Mouse (Mus musculus): ENCODE data around the gene Egln1.
A peak's percentile ranks its signal among the peaks of the same experiment; 100 is the strongest.

The Egln1 gene

DNA sequence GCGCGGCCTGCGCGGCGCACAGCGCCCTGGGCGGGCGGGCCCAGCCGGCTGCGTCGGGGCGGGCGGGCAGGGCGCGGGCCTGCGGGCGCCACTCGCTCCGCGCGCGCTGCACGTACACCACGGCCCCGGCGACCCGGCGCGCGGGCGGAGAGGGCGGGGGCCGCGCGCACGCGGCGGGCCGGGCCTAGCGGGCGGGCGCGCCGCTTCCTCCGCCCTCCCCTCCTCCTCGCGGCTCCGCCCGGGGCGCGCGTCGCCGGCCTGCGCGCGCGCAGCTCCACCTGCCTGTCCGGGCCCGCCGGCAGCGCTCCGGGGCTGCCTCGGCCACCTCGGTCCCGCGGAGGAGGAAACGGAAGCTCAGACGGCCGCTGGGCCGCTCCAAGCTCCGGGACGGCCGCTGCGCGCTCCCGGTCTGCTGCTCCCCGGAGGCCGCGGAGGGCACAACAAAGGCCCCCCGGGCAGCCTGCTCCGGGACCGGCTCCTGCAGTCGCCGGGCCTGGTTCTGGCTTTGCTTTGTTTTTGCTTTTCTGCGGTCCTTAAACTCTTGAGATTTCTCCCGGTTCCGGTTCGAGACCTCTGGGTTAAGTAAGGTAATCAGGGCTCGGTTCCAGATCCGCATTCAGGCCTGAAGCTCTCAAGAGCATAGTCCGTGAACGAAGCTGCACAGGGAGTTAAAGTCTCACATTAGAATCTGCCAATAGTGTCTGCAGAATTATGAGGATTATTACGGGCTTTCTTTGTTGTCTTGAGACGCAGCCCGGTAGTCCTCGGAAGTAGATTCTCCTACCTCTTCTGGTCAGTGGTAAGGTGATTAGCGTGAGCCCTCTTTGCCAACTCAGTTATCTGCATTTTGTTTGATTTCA lies at the start of gene Egln1:
Gene Egln1 (minus strand): TSS at position 116 of the 860 bp plus-strand sequence.
- DNase-seq (ENCODE audit: low read depth) = peak; percentile 86

DNA sequence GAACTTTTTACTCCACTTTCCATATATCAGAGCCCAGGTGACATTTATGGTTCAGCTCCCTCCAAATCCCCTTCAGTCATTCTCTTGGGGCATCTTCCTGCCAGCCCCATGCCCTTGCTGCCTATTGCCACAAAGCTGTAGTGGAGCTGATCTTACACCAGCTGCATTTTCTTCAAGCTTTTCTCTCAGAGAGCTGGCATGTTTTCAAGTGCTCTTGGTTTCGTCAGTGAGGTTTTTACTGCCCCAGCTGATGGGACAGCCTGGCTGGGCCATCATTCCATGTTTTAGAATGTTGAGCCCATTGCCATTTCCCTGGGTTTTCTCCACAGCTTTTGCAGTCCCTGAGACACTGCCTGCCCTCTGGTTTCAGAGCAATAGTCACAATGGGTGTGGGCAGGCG lies 46.7 kb upstream of the Egln1 start:
- DNase-seq (ENCODE audit: low read depth) = no peak

DNA sequence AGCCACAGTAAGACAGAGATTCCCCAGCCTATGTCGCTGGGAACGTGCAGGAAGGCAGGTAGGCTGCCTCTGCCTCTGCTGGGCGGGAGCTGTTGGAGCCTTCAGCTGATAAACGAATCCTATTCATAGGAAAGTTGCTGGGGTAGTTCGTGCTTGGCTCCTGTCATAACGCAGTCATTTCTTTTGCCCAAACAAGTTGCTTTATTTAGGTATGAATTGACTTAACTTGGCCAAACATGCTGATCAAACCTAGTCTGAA lies 42.5 kb upstream of the Egln1 start:
- DNase-seq (ENCODE audit: low read depth) = no peak

DNA sequence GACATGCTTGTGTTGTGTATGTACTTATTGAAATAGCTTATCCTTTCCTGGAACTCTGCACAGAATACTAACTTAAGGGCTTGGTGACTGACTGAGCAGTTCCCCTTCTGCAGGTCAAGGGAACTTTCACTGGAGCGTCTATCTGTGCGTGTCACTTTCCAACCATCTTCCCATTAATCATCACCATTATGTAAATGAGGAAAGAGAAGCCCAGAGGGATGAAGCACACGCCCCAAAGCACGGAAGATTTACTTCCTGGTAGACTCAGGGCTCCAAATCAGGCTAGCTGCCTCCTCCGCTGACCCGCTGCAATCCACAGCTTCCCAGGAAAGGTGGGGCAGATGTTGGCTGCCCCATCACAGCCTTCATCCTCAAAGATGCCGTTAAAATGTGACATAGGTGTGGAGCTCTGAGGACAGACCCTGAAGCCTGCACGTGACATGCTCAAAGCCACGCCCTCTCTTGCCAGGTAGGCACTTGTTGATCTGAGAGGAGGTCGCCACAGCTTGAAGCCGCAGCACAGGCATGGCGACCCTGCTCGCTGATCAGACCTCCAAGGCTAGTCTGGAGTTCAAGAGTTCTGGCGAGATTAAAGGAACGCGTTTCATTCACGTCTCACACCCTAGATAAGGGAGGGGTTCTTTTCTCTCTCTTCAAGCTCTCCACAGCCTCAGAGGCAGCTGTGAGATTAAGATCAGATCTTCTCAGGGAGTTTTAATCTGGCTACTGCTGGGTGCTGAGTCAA lies 42.0 kb upstream of the Egln1 start:
- peak; percentile 16 for DNase-seq (ENCODE audit: low read depth)

DNA sequence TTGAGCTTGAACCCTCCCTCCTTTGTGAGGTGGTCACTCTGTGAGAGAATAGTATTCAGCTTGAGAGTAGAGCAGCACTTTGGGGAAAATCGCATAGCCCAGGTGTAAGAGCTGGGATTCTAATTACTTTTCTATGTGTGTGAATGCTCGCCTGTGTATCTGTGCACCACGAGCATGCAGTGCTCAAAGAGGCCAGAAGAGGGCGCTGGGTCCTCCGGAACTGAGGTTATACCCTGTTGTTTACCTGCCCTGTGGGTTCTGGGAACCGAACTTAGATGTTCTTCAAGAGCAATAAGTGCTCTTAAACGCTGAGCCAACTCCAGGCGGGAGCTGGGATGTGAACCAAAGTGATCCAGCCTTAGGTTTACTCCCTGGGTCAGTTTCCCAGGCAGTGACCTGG lies 31.7 kb upstream of the Egln1 start:
- DNase-seq (ENCODE audit: low read depth) = peak; percentile 12

DNA sequence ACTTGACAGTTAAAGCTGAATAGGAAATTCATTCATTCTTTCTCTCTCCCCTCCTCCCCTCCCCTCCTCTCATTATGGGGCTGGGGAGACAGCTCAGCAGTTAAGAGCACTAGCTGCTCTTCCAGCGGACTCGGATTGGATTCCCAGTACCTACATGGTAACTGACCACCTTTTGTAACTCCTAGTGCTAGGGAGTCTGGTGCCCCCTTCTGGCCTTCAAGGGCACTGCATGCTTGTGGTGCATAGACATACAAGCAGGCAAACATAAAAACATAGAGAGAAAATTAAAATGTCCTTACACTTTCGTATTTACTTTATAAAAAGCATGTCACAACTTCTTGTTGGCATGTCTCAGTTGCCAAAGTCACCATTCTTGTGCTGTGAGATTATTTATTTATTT lies 30.9 kb upstream of the Egln1 start:
- DNase-seq (ENCODE audit: low read depth) = peak; percentile 47

DNA sequence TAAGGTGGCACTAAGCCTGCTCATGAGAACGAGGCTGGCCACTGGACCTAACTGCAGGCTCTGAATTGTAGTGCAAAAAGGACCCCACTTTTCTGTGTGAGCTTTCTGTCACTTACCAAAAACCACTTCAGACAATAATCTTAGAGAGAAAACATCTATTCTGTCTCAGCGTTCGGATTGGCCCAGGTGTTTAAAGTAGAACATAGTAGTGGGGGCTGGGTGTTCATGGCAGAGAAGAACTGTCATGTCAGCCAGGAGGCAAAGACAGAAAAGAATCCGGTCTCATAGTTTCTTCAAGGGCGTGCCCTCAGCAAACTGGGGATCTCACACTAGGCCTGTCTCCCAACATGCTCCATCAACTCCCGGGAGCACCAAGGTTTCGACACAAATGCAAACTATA lies 28.9 kb upstream of the Egln1 start:
- DNase-seq (ENCODE audit: low read depth) = no peak

DNA sequence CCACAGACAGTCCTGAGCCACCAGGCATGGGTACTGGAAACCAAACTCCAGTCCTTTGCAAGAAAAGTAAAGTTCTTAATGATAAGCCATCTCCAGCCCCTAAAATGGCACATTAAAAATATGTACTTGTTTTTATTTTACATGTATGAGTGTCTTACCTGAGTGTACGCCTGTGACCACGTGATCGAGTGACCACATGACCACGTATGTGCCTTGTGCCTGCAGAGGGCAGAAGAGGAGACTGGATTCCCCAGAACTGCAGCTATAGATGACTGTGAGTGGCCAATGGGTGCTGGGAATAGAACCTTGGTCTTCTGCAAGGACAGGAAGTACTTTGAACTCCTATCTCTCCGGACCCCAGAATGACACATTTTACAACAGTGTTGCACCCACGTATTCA lies 27.1 kb upstream of the Egln1 start:
- DNase-seq (ENCODE audit: low read depth) = no peak

DNA sequence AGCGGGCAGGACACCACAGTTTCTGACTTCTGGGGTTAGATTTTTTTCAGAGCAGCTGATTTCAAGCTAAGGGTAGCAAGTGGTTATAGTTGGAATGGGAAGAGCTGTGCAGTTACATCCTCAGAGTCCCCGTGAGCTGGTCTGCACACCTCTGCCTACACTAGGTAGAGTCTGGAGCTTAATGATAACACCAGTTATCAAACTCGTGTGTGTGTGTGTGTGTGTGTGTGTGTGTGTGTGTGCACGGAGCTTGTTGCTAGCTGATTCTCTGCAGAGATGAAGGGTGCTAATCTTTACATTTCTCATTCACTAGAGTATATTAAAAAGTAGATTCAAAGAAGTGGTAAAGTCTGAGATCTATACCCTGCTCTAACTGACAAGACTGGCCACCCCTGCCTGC lies 25.1 kb upstream of the Egln1 start:
- DNase-seq (ENCODE audit: low read depth) = no peak

DNA sequence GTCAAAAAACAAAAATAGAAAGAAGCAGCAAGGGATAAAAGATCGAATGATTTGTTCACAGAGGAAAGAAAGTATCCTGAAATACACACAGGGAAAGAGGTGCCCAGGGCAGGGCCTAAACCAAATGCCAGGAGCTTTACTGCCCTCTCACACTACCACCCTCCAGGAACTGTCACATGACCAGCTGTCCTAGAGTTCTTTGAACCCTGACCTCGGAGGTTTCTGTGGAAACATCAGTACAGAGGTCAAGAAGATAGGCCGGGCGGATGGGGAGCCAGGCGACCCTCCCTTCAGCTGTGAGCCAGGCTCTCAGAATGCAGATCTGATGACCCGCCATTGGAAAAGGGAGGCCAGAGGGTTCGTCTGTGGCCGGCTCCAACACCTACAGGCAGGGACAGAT lies 24.1 kb upstream of the Egln1 start:
- no peak for DNase-seq (ENCODE audit: low read depth)

DNA sequence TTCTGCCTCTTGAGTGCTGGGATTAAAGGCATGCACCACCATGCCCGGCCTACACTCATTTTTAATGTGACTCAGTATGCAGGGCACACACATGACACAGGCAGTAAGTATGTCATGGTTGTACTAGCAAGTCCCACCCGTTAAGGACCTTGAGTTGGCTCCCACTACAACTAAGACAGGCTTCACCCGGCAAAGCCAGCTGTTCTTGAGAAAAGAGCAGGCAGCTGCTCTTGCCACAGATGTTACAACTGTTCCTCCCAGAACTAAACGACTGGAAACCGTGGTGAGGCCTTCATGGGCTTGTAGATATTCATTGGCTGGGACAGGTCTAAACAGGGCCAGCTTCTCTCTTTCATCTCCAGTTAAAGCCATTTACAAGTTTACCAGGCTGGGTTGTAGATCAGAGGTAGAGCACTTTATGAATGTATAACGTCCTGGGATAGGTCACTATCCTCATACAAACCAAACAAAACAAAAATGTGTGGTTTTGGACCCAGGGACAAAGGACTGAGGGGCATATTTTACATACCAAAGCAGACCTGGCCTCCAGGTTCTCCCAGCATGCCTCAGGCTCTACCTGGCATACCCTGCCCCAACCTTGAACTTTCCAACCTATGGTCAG lies 21.3 kb upstream of the Egln1 start:
- DNase-seq (ENCODE audit: low read depth) = no peak

DNA sequence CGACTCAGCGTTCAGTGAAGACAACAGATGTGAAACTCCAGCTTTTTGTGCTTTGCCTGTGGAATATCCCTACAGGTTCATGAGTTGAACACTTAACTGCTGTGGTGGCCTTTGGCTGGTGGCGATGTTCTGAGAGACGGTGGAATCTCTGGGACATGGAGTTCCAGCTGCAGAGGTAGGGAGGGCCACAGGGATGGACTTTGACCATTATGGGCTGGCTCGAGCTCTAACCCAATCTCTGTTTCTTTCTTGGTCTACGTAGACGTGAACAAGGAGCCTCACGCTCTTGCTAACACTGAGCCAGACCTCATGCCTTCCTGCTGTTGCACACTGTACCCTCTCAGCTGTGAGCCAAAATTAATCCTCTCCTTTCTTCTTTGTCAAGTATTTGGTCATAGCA lies 15.8 kb upstream of the Egln1 start:
- no peak for DNase-seq (ENCODE audit: low read depth)

DNA sequence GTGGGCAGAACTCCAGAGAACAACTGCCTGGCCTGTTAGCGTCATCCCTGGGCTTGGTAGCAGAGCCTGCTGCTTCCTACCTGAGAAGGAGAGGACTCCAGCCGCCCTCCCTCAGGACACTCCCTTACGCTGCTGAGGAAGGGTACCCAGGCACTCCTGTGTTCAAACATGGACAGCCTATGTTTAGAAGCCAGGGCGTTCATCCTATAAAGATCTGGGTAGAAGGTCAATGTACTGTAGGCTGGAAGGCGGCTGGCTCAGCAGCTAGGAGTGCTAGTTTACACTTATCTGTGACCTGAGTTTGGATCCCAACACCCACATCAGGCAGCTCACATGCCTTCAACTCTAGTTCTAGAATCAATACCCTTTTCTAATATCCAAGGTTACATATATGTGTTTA lies 14.1 kb upstream of the Egln1 start:
- no peak for DNase-seq (ENCODE audit: low read depth)

DNA sequence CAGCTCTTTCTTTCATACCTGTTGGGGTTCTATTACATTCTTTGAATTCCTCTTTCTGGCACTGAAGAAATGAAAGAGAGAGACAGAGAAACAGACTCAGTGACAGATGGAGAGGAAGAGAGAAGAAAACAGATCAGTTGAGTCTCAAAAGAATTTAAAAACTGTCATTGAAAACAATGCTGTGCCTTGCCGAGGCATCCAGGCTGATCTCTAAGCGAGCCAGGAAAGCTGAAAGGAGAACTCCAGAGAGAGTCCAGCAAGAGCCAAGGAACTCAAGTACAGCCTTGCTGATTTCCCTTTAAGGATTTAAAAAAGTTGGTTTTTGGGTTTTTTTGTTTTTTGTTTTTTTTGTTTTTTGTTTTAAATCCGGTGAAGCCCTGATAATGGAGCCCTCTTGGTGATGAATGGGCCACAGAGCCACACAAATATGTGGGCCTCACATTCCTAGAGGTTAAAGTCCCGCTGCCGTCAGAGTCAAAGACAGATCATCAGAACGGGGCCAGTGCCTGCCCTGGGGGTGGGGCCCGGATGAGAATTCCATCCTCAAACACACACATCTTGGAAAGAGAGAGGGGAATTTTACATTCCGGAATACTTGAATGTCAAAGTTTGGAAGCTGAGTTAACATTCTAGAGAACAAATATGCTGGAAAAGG lies 11.2 kb upstream of the Egln1 start:
- no peak for DNase-seq (ENCODE audit: low read depth)

DNA sequence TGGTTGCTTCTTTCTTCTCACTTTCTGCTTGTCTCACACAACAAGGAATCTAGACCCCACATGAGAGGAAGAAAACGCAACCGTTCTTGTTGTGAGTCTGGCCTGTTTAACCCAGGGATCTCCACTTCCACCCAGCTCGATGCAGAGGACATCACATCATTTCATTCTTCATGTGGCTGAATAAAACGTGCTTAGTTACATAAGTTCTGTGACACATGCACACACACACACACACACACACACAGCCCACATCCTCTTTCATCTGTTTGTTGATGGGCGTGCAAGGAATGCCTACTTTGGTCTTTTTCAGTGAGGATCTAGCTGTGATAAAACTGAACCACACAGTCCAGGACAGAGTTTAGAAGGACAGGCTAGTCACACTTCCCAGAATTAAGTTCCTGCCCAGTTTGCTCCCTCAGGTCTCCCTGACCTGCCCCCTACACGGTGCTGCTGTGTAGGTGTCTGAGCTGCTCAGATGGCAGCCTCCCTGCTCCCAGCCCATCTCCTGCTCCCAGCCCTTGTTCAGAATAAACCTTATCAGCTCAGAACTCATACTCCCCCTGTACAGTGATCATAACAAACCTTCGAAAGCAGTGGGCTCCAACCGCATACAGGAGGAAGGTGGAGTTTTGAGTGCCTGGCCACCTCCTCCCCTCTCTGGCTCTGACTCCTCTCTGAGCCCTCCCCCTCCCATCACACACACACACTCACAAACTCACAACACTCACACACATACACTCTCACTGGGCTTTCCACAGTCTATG lies 10.5 kb upstream of the Egln1 start:
- peak; percentile 44 for DNase-seq (ENCODE audit: low read depth)

DNA sequence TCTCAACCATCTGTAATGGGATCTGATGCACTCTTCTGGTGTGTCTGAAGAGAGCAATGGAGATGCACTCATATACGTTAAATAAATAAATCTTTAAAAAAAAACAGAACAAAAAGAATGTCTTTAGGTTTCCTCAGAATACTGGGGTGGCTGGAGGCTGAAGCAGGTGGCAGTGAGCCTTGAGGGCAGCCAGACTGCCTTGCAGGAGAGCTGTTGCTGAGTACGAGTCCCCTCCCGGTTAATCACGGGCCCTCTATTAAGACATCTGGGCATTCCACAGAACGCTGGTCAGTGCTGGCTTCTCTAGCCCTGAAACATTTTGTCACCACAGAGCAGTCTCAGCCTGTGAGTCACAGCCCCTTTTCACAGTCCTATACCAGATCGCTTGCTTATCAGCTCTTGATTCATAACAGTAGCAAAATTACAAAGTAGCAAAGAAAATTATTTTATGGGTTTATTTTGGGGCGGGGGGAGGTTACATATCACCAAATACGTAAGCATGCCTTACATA lies 5.5 kb upstream of the Egln1 start:
- no peak for DNase-seq (ENCODE audit: low read depth)

DNA sequence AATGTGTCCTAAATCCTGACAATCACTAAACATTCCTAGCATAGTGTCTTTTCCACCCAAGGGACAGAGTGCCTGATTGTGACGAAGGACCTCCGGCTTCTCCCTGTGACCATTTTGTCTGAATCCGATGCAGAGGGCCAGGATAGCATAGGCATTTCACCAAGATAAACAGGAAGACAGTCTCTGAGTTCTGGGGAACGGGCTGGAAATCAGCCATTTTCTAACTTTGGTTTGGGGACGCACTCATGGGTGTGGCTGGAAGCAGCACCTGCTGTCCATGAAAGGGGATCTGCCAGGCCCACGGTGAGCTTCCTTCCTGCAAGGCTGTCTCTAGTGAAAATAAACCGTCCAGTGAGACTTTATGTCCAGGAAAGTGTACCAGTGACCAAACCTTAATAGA lies 4.1 kb upstream of the Egln1 start:
- no peak for DNase-seq (ENCODE audit: low read depth)

DNA sequence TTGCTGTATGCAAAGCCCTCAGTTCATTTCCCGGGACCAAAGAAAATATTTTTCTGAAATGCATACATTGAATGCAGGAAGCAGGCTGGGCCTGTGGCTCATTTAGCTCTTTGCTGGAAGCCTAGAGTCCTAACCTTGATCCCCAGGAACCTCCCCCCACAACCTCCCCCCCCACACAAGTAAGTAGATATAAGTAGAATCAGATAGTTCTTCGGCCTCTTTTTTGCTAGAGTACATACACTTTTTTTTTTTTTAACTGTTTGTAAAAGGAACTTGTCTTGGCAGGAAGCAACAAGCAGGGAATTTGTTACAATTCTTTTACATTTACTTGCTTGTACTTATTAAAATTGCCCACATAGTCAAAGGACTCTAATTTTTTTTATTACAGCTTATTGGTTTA lies 1.7 kb upstream of the Egln1 start:
- no peak for DNase-seq (ENCODE audit: low read depth)

DNA sequence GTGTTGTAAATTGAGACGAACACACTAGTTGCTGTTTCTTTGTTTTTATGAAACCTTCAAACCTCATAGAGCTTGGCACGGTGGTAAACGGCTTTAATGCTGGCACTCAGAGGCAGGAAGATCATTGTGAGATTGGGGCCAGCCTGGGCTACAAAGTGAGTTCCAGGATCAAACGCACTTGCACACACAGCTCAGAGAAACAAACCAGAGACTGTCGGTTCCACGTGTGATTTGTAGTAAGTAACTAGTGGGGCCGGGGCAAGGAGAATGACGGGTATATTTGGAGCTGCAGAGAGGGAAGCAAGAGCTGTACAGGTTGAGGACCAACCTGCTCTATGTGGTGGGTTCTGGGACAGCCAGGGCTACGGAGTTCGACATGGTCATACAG lies 939 bp upstream of the Egln1 start:
- DNase-seq (ENCODE audit: low read depth) = no peak

DNA sequence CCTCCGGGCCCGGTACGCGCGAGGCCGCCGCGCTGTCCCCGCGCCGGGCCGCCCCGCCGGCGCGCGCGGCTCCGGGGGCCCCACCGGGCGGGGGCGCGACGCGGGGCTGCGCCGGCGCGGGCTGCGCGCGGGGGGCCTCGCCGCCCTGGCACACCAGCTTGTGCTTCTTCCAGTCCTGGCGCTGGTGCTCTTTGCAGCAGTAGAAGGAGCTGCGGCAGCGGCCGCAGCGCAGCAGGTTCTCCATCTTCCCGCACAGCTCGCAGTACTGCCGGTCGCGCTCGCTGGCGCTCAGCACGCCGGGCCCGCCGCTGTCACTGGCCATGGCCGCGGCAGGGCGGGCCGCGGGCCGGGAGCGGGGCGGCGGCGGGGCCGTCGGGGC lies 402 bp downstream of the Egln1 start:
- peak; percentile 45 for DNase-seq (ENCODE audit: low read depth)

DNA sequence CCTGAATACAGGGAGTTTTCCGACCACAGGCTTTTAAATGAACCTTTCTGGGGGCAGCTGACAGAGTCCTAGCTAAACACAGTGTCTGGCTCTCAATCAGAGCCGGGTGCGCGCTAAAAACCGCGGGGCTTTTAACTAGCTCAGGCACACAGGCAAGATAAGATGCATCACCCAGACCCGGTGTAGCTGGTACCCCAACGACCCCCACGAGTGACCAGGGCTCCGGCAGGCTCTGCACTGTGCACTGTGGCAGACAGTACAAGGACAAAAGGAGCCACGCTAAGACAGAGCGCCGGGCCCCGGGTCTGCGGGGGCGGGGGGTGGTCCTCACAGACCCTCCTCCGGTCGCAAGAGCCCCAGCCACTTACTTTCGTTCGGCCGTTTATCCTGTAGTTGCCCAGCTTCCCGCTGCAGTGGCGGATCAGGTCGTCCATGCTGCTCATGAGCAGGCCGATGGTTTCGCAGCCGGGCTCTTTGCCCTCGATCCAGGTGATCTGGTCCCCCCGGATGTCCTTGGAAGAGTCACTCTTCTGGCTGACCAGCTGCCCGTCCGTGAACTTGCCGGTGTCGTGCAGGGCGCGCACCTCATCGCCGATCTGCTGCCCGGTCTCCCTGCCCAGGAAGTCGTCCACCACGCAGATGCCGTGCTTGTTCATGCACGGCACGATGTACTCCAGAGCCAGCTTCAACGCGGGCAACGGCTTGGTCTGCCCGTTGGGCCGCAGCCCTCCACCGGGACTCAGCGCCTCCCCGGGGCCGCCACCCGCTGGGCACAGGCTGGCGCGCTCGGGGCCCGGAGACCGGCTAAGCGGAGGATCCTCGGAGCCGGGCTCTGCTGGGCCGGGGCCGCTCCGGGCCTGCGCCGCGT lies 1.0 kb downstream of the Egln1 start:
- DNase-seq (ENCODE audit: low read depth) = peak; percentile 63
